Mouse (Mus musculus) frontal cortex, postnatal 36 days (tissue): Measurements from ENCODE around the gene Cand1.

Experiments used
- DNase-seq, 2 experiments: peaks; one replicate each; pipeline ENCODE4 v3.0.0; 2022; ENCODE audit warnings: low spot score in 2 of 2

Gene Cand1

DNA sequence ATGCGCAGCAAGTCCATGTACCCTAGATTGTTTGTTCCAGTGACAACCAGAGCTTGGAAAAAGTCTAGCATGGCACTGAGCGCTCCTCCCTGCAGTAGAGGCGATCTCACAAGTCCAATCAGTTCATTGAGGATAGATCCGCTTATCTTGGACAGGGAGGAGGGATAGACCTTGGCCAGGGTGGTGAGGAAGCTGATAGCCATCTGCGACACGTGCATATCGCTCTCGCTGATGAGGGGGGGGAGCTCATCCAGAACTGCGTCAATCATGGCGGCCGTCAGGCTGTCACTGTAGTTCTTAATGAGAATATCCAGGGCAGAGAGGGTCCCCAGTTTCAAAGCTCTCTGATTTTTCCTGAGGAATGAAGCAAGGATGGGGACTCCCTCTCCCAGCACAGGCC is 28.6 kb downstream of the Cand1 start:
- no peak for DNase-seq

DNA sequence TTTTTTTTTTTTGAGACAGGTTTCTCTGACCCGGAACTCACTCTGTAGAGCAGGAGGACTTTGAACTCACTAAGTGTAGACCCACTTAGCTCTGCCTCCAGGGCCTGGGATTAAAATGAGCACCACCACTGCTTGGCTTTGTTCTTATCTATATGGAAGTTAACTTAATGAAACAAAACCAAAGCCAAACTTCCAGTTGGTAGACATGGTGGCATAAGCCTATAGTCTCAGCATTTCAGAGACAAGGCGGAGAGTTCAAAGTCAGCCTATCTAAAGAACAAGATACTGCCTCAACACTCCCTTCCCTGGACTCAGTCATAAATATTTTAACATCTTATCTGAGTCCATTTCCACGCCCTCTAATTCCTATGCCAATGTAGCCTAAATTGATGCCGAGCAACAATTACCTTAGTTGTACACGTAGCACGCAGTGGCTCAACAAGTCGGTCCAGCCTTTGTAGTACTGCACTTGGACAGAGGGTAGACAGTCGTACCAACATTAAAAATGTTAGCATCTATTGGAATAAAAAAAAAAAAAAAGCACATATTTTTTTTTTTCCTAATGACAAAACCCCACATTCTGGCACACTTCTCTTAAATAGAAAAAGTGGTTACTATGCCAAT is 33.4 kb downstream of the Cand1 start:
- no peak for DNase-seq

DNA sequence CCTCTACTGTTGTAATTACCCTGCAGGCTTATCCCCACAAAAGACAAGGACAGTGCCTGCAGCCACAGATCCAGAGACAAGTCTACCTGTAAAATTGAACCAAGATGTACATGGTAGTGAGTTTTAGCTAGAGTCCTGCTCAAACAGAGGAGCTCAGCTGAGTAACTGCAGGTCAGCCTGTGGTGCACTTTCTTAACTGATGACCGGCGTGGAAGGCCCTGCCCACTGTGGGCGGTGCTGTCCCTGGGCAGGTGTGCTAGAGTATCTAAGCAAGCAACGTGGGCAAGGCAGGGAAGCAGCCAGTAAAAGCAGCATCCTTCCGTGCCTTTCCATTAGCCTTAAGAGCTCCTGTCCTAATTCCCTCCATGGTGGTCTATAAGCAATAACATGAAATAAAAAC is 34.6 kb downstream of the Cand1 start:
- DNase-seq: no peak

DNA sequence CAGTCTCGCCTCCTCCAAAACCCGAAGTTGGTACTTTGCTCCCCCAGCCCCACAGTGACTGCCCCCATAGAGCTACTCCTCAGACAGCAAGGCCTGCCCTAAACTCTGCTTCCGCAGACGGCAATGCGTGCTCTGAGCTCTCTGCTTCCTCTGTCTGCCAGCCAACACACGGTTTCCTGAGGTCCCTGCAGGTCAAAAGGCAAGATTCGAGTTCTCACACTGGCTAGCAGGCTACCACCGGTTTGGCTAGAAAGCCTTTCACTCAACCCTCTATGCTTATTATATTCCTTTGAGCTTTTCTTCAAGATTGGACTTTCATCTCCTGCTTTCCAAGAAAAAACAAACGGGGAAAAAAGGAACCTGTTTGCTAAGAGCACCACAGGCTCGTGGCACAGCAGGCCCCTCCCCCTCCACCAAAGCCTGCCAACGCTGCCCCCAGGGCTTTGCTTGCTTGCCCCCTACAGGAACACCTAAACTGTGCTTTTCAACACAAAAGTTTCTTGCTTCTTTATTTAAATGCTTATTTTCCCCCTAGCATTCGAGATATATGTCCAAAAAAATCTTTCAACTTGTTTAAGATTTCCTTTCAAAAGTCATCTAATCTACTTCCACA is 35.4 kb downstream of the Cand1 start:
- DNase-seq: no peak

DNA sequence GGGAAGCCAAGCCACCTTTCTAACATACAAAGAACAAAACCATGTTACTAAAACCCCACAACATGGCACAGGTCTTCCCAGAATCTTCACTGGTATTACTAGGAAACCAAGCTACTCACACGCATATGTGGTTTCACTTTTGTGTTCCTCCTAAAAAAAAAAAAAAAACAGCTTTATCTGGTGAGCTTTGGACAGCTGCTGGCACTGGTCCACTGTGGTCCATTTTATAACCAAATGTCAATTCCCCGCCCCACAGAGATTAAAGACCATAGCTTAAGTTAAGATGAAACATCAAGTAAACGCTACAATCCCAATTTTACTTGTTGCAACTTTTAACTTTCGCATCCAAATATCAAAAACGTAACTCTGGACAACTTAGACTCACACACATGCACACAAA is 40.0 kb downstream of the Cand1 start:
- DNase-seq: no peak

DNA sequence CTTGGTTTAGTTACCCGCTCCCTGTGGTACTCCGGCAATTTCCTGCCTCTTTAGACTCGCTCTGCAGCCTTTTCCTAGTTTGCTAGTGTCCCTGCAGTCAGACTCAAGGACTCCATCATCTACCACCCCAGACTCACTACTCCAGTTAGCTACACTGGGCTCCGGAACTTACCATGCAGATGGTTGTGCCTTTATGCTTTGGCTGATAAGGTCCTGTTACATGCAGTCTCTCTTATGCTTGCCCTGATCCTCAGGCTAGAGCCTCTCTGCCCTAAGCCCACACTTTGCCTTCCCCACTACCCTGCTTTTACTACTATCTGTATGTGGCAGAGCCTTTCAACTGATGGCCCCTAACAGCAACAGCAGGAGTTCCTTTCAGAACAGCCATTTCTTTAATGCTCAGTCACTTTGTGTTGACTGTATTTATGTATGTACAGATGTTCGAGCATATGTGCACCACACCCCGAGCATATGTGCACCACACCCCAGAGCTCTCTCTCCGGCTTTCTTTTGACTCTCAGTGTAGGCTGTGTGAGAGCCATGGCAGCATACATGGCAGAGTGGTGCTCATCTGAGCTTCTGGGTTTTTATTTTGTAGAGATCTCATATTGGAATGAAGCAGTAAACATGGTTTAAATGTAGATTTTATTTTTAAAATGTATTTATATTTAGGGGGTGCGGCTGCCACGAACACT is 41.5 kb downstream of the Cand1 start:
- peak in 1 of 2 experiments; percentile 69 for DNase-seq

DNA sequence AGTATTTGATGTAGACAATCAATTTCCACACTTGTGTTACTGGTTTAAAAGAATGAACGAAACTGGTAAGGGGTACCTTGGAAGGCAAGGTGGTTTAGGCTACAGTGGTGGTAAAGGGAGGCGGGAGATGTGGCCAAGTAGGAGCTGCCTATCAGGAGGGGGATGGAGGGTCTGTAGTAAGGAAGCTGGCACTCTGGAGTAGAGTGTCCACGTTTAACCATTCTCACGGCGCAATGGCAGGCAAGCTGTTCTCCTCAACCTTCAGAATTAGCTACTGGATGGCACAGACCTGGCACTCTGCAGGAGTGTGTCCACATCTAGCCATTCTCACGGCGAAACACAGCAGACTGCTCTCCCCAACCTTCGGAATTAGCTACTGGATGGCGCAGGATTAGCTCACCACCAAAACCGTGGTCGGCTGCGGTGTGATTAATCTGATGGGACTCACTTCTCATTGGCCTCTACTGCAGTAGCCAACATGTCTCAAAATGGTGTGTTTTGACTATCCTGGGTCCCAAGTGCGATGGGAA is 42.2 kb downstream of the Cand1 start:
- DNase-seq: no peak

DNA sequence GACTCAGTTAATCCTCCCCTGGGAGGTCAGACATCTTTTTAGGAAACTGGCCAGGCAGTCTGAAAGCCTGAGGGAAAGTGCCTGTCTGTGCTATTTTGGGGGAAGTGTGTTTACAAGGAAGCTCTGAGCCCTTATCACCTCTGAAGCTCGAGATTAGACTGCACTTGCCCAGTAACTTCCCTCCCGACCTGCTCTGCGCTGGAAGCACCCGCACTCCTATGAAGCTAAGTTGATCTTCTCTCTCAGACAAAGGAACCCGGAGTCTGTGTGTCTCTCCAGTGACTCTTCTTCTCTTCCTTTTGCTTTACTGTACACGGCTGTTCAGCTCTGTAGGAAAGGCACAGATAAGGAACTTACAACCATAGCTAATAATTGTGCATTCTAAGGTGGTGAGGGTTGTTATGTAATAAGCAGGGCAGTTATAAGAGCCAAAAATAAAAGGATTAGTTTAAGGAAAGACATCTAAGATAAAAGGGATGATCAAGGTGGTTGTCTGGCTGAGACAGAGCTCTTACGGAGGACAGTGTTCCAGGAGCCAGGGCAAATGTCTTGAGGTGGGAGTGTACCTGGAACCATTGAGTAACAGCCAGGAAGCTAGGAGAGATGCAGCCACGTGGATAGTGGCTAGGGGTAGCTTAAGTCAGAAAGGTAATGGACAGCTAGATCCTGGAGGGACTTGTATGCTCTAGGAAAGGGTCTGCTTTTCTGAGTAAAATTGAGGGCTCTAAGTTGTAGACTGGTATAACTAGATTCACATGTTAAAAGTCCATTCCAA is 47.1 kb downstream of the Cand1 start:
- no peak for DNase-seq

DNA sequence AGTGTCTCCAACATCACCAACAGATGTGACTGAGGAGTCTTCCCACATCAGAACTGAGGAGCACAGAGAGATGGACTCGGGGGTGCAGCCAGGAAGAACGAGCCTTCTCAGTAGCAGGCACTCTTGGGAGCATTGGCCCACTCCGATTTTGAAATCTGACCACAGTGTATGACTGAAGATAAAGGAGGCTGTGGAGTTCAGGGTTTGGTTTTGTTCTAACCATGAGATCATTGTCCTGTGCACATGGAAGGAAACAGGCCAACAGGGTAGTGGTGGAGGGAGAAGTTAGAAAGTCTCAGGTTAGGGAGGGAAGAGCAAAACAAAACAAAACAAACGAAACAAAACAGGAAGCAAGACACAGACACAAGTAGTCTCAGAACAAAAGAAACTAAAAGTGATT is 52.1 kb downstream of the Cand1 start:
- DNase-seq: no peak

DNA sequence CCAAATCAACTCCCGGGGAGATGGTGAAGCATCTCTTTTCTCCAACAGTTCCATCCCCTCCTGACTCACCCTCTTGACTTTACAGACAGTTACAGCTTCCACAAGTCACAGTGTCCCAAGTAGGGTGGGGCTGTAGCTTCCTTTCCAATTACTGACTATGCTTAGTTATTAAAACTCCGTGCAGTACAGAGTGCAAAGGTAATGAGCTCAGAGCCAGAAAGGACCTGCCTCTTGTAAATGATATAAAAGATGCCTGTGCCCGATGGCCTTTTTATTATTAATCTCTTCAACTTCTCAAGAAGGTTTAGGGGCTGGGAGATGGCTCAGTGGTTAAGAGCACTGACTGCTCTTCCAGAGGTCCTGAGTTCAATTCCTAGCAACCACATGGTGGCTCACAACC is 70.2 kb downstream of the Cand1 start:
- no peak for DNase-seq

DNA sequence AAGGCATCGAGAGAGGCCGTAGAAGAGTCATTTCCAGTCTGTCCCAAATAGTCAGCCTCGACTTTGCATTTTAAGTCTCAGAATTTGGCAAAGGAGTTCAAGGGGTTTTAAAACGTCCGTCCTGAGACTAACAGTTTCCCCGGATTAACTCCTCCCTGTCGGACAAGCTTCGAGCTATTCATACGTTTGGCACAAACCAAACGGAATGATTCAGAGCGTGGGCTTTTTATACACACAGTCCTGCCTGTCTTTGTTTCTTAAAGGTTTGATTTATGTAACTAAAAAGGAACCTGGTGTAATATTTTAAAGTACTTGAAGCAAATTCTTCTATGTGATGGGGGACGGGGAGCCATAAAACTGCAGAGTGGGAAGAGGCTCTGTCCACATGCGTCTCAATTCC is 70.6 kb downstream of the Cand1 start:
- DNase-seq: peak; percentile 12 to 13

DNA sequence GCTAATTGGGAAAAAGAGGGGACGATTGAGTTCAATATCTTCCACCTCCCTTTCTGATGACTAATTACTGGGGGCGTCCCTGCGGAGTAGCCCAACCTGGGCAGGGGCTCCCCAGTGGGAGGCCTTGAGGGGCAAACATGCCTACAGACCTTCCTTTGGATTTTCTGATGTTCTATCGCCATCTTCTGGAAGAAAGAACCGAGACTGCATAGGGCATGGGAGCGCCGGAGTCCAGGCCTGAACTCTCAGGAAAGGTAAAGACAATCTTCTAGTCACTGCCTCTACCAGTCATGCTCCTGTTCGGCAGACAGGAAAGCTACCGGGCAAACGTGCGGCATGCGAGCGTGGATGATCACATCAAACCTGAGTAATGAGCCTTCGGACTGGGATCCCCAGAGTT is 71.1 kb downstream of the Cand1 start:
- DNase-seq: peak; percentile 33 to 40

DNA sequence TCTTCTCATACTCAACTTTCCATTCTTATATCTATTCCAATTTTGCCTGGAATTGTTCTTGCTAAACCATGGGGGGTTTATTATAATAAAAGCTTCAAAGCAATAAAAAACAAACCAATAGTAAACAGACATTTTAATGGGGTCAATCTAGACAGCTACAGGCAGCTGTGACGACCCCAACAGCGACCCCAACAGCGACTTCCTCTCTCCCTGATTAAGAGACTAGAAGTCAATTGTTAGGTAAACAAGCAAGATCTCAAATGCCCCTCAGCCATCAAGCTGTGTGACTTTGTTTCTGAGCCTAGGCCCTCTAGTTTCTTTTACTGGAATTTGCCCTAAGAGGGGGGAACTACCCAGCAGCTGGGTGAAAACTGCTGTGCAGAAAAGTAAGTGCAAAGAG is 72.0 kb downstream of the Cand1 start:
- no peak for DNase-seq

DNA sequence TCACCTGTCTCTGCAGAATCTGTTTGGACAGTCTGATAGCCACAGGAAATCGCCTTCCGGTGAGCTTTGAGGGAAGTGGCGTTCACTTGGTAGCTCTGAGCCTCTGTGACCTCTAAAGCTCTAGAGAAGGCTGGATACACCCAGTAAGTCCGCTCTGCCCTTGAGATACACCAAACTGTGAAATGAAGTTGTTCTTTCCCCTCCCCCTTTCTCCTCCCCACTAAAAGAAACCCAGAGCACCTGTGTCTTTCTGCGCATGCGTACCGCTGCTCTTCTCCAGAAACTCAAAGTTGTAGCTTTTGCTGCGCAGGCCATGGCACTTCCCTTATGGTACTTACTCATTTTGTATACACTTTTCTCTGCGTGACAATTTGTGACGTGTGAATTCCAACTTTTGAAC is 74.8 kb downstream of the Cand1 start:
- DNase-seq: no peak

DNA sequence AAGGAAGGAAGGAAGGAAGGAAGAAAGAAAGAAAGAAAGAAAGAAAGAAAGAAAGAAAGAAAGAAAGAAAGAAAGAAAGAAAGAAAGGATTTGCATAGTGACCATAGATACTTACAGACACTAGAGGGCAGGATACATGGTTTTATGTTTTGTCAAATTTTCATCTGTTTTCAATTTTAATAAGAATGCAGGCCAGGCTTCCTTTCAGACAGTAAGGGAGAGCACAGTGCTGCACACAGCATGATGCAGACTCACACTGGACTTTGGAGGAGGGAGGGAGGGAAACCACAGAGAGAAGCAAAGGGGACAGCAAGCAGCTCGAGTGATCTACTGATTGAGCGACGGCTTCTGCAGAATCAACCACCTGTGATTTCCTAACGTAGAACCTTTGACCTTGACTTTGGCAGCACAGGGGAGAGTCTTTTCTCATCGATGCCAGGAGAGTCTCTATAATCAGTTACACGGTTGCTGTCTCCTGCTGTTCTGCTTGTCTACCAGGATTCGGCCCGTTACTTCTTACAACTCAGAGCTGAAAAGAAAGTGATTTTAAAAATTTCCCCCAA is 78.0 kb downstream of the Cand1 start:
- no peak for DNase-seq

DNA sequence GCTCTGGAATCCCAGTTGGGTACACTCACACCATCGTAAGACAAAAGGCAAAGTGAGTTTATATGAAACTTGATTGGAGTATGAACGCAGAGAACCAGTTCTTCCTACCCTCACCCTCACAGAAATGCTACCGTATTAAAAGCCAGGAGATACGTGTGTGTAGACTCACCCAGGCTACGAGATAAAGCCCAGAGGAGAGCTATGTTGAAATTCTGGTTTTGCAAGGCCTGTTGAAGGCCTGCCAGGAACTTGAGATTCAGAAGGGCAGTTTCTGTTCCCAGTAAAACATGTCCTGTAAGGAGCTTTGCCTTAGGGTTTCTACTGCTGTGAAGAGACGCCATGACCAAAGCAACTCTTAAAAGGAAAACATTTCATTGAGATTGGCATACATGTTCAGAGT is 79.7 kb downstream of the Cand1 start:
- no peak for DNase-seq

DNA sequence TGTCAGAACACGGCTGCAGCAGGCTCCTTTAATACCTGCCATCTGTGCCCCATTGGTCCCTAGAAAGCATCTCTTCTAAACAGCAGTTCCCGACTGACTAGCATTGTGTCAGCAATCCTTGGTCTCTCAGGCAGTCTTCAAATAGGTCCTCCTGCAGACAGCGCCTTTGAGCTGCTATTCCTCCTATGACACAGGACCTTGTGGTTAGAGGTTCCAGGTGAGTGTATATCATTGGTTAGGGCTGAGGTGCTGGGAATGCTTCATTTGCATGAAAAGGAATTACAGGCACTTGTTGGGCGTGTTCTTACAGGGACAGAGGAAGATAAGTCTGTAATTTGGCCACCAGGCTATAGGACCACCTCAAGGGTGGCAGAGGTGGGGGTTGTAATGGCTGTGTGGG is 90.6 kb downstream of the Cand1 start:
- no peak for DNase-seq
